Mouse (Mus musculus) embryonic facial prominence, embryonic 12.5 days (tissue): ENCODE results near the gene Olfr231. TPM values are rescaled to one million over a fixed set of nuclear protein-coding genes. Genes with fewer than 3 reads are reported as not detected.

Experiments used
- ATAC-seq: fragments of 200-750 bp; cut with Nextera tagmentation; 2 replicates; pipeline ENCODE4 v1.8.0; 2017; ENCODE audit not compliant: insufficient number of reproducible peaks, insufficient read depth, low FRiP score, low TSS enrichment
- H3K27ac ChIP-seq: fragments of 300-500 bp; sonication (generic); 2 replicates; pipeline ENCODE4 v1.5.1; 2016; ENCODE audit warnings: mild to moderate bottlenecking
- H3K27me3 ChIP-seq: fragments of 300-500 bp; sonication (generic); 2 replicates; pipeline ENCODE4 v1.6.1; 2016; ENCODE audit warnings: mild to moderate bottlenecking, moderate library complexity
- H3K36me3 ChIP-seq: fragments of 300-500 bp; sonication (generic); 2 replicates; pipeline ENCODE4 v1.6.1; 2016; ENCODE audit warnings: mild to moderate bottlenecking
- H3K4me1 ChIP-seq: fragments of 300-500 bp; sonication (generic); 2 replicates; pipeline ENCODE4 v1.6.1; 2016
- H3K4me2 ChIP-seq: fragments of 300-500 bp; sonication (generic); replicated peaks from 2 replicates; pipeline ENCODE4 v1.6.1; 2016; ENCODE audit warnings: mild to moderate bottlenecking, moderate library complexity
- H3K4me3 ChIP-seq: fragments of 300-500 bp; sonication (generic); 2 replicates; pipeline ENCODE4 v1.5.1; 2016; ENCODE audit warnings: mild to moderate bottlenecking
- H3K9ac ChIP-seq: fragments of 300-500 bp; sonication (generic); 2 replicates; pipeline ENCODE4 v1.6.1; 2016; ENCODE audit warnings: mild to moderate bottlenecking, moderate library complexity
- H3K9me3 ChIP-seq: fragments of 300-500 bp; sonication (generic); 2 replicates; pipeline ENCODE4 v1.6.1; 2016; ENCODE audit warnings: mild to moderate bottlenecking, moderate library complexity
- WGBS: fragments of 180-500 bp; shearing (Covaris S2); methylation state at CpG from one replicate; pipeline ENCODE4 v1.1.7; 2016; 5-methylcytosine and 5-hydroxymethylcytosine counted together
- polyA plus RNA-seq: library from polyadenylated mRNA; unstranded; fragments of >200 nt; fragmentation: Nextera tagmentation; extraction: Ambion mirVana; gene quantifications from 2 replicates; pipeline ENCODE4 v1.2.1, GENCODE M21; 2016

Olfr231 gene
- polyA plus RNA-seq = 0.22 and 0.79 TPM in 2 replicates

DNA sequence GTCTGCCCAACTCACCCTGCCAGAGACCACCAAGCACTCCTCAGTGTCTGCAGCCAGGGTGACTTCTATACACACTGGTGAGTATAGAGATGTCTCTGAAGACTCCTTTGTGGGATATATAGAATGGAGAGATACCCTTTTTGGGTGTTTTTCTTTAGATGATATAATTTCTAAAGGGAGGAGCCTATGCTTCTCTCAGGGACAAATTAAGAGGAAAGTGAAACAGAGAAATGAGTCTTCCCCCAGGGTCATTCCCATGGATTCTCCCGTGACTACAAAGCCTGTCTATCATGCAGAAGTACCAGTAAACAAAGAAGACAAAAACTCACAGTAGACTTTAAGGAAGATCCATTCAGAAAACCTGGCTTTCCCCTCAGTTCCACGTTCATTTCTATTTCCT is at the start of gene Olfr231:
TSS of gene Olfr231 (minus strand) at position 101 of the 400 bp plus-strand sequence.
- H3K27me3 ChIP-seq = no peaks in the 10 kb centered on the region
- no peak within 1 kb of the TSS for H3K4me3 ChIP-seq
- no peaks in the 10 kb centered on the region for H3K4me1 ChIP-seq
- H3K27ac ChIP-seq = no peak within 1 kb of the TSS
- no peak within 1 kb of the TSS for H3K9ac ChIP-seq
- H3K9me3 ChIP-seq = no peaks in the 10 kb centered on the region
- no peak for ATAC-seq
- no peaks in the 10 kb centered on the region for H3K36me3 ChIP-seq
- H3K4me2 ChIP-seq = no peak within 1 kb of the TSS
- WGBS = 46% methylated on average over 2 of the region's 2 CpGs

DNA sequence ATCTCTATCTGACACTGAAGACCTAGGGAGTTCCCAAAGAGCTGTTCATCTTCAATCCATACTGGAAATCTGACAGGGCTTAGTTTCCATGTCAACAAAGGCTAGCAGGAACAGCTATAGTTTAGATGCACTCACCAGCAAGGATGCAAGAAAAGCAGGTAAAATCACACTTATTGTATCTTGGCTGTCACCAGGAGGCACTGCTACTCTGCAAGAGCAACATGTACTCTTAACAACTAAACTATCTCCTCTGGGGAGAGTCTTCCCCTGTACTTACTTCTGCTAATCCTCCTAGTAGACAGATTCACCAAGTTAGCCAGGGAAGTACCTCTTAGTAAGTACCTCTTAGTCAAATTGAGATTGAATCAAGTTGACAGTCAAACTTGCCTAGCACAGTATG is 48.1 kb upstream of the Olfr231 start:
- no peak overlapping the region for H3K4me2 ChIP-seq
- ATAC-seq = no peak
- H3K4me3 ChIP-seq = no peak overlapping the region
- no peak overlapping the region for H3K27ac ChIP-seq
- no peaks in the 10 kb centered on the region for H3K9me3 ChIP-seq
- H3K4me1 ChIP-seq = no peaks in the 10 kb centered on the region
- H3K27me3 ChIP-seq = no peaks in the 10 kb centered on the region
- H3K9ac ChIP-seq = no peak overlapping the region
- H3K36me3 ChIP-seq = no peaks in the 10 kb centered on the region

DNA sequence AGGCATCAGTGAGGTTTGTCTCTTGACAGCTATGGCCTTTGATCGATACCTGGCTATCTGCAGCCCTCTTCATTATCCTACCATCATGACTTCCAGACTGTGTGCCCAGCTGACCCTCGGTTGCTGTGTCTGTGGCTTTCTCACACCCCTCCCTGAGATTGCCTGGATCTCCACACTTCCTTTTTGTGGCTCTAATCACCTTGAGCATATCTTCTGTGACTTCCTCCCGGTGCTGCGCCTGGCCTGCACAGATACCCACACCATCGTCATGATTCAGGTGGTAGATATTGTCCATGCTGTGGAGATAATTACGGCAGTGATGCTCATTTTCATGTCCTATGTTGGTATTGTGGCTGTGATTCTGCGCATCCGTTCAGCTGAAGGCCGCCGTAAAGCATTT is 38.1 kb upstream of the Olfr231 start:
- ATAC-seq = no peak
- 92% methylated on average over 10 of the region's 10 CpGs for WGBS

DNA sequence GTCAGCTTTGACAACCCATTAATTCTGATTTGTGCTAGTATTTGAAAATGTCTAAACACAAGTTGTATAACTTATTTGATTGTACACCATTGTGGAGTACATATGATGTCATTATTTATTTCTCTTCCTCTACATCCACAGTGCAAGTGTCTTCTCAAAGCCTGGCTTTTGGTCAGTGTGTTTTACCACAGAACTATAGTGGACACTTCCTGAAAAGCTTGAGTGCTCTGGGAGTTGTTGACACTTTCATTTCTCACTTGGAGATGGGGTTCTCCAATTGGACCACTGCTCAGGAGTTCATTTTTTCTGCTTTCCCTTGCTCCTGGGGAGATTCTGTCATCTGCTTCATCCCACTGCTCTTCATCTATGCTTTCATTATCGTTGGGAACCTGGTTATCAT is 37.5 kb upstream of the Olfr231 start:
- no peak for ATAC-seq
- no peak overlapping the region for H3K9ac ChIP-seq
- H3K27ac ChIP-seq = no peak overlapping the region
- H3K4me3 ChIP-seq = no peak overlapping the region
- no peaks in the 10 kb centered on the region for H3K27me3 ChIP-seq
- no peak overlapping the region for H3K4me2 ChIP-seq
- no peaks in the 10 kb centered on the region for H3K9me3 ChIP-seq
- H3K36me3 ChIP-seq = no peaks in the 10 kb centered on the region
- WGBS = 88% methylated on average over 1 of the region's 1 CpGs
- H3K4me1 ChIP-seq = no peaks in the 10 kb centered on the region

More for the DNA sequence above, 38.1 kb upstream of the Olfr231 start:
- no peaks in the 10 kb centered on the region for H3K9me3 ChIP-seq
- no peaks in the 10 kb centered on the region for H3K4me1 ChIP-seq
- no peaks in the 10 kb centered on the region for H3K27me3 ChIP-seq
- H3K36me3 ChIP-seq = no peaks in the 10 kb centered on the region
- H3K4me2 ChIP-seq = no peak overlapping the region
- H3K27ac ChIP-seq = no peak overlapping the region
- no peak overlapping the region for H3K4me3 ChIP-seq
- no peak overlapping the region for H3K9ac ChIP-seq

DNA sequence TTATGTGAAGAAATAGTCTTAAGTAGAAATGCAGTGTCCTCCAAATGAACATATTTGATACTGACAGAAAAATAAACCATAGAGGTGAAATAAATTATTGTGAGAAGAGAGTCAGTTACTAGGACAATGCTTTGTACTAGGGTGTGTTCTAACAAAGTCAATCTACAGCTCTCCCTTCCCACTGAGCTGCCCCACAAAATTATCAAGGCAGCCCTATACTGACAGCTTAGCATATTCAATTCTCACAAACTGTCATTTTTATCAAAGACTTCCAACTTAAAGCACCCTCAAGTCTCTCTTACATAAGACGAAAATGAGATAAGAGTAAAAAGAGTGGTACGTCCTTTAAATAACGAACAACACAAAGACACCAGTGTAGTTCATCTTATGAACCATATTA is 36.7 kb upstream of the Olfr231 start:
- H3K4me1 ChIP-seq = no peaks in the 10 kb centered on the region
- 87% methylated on average over 3 of the region's 3 CpGs for WGBS
- no peak overlapping the region for H3K4me3 ChIP-seq
- H3K4me2 ChIP-seq = no peak overlapping the region
- no peaks in the 10 kb centered on the region for H3K27me3 ChIP-seq
- no peak for ATAC-seq
- no peak overlapping the region for H3K9ac ChIP-seq
- H3K9me3 ChIP-seq = no peaks in the 10 kb centered on the region
- no peak overlapping the region for H3K27ac ChIP-seq
- H3K36me3 ChIP-seq = no peaks in the 10 kb centered on the region

DNA sequence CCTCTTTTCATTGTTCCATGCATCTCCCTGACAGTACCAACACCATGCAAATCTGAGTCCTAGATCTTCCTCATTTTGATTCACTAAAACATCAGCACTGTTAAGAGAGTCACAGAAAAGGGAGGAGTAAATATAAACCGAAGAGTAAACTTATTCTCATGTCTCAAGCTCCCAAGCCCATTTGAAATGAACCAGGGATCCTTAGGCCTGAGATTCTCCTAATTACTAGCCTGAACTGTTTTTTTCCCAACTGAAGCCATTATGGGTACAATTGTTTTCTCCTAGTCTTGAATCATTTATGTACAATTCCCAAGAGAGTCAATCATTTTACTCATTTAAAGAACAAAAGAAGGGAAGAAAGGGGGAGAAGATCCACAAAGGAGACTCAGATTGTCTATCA is 34.4 kb upstream of the Olfr231 start, which contains the start of gene Olfr420:
TSS of gene Olfr420 (plus strand) at position 301 of the 400 bp plus-strand sequence.
- Histone ChIP-seq H3K4me2 (no peak within 1 kb of the TSS), H3K36me3 (no peaks in the 10 kb centered on the region), H3K9ac (no peak within 1 kb of the TSS), H3K9me3 (no peaks in the 10 kb centered on the region), H3K4me3 (no peak within 1 kb of the TSS), H3K27me3 (no peaks in the 10 kb centered on the region), H3K27ac (no peak within 1 kb of the TSS), H3K4me1 (no peaks in the 10 kb centered on the region)
- no peak for ATAC-seq
- WGBS = 81% methylated on average over 1 of the region's 1 CpGs

DNA sequence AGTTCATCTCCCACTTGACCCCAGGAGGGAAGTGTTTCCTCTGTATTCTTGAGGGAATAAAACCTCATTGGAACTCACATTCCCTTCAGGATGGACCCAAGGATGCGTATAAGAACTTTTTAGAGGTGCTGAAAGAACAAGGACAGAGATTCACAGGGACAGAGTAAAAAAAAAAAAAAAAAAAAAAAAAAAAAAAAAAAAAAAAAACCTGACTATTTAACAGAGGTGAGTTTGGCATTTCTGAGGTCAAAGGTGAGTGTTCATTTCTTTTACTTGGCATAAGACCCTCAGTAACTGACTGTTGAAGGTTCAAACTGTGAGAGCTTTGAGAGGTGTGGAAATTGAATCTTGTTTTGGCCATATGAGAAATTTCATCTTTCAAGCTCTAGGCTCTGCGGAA is 28.3 kb upstream of the Olfr231 start:
- Histone ChIP-seq H3K27me3 (no peaks in the 10 kb centered on the region), H3K4me2 (no peak overlapping the region), H3K4me3 (no peak overlapping the region), H3K27ac (no peak overlapping the region), H3K9ac (no peak overlapping the region), H3K36me3 (no peaks in the 10 kb centered on the region), H3K9me3 (no peaks in the 10 kb centered on the region), H3K4me1 (no peaks in the 10 kb centered on the region)
- ATAC-seq = no peak
- WGBS = 71% methylated on average over 2 of the region's 2 CpGs

DNA sequence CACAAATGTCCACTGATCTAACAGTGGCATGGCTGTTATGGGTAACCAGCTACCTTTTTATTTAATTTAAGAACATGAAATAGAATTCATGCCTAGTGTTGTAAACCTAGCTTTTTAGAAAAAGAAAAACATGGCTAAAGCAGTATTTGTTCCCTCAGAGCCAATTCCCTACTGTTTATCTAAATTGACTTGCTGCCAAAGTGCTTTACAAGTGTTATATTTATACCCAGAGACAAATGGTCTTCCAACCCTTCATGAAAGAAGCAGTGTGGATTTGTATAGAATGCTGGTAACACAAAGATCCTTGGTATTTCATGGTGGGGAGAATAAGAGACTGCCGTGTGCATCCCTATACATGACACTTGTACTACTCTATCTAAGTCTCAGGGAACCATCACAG is 25.7 kb upstream of the Olfr231 start:
- Histone ChIP-seq H3K4me1 (no peaks in the 10 kb centered on the region), H3K27me3 (no peaks in the 10 kb centered on the region), H3K9ac (no peak overlapping the region), H3K4me2 (no peak overlapping the region), H3K27ac (no peak overlapping the region), H3K4me3 (no peak overlapping the region), H3K9me3 (no peaks in the 10 kb centered on the region), H3K36me3 (no peaks in the 10 kb centered on the region)
- WGBS = 94% methylated on average over 1 of the region's 1 CpGs
- ATAC-seq = no peak

DNA sequence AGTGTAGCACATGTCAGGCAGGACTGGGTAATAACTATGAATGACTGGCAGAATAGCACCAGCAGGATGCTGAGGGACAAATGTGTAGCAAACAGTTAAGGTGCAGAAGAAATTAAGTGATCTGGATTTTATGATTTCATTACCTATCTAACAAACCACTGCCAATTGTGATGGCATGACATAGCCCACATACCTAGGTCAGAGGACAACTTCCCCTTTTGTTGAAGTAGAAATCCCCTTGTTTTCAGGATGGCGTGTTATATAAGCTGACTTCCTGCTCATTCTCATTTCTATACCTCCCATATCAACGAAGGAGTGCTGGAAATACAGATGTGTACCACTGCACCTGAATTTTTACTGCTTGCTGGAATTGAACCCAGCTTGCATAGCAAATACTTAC is 20.4 kb upstream of the Olfr231 start:
- Histone ChIP-seq H3K4me3 (no peak overlapping the region), H3K27ac (no peak overlapping the region), H3K9ac (no peak overlapping the region), H3K27me3 (no peaks in the 10 kb centered on the region), H3K4me1 (no peaks in the 10 kb centered on the region), H3K9me3 (no peaks in the 10 kb centered on the region), H3K4me2 (no peak overlapping the region), H3K36me3 (no peaks in the 10 kb centered on the region)
- 76% methylated on average over 2 of the region's 2 CpGs for WGBS
- ATAC-seq = no peak

DNA sequence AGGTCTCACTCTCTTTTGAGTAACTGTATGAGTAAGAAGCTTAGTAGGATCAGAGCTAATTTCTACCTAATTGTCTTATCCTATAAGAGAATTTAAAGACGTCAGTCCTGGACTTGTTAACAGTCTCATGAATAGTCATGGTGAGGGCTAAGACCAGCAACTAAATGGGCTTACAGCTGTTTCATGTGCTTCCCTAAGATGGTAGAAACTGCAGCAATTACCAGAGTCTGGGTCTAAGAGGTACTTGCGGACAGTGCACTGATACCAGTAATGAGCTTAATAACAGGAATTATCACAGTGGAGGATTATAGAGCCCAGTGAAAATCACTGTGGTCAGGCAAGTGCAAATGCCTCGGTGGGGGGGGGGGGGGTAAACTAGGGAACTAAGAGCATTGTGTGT is 11.0 kb upstream of the Olfr231 start:
- Histone ChIP-seq H3K36me3 (no peaks in the 10 kb centered on the region), H3K4me1 (no peaks in the 10 kb centered on the region), H3K27me3 (no peaks in the 10 kb centered on the region), H3K27ac (no peak overlapping the region), H3K9me3 (no peaks in the 10 kb centered on the region), H3K9ac (no peak overlapping the region), H3K4me3 (no peak overlapping the region), H3K4me2 (no peak overlapping the region)
- no peak for ATAC-seq
- 57% methylated on average over 3 of the region's 3 CpGs for WGBS

DNA sequence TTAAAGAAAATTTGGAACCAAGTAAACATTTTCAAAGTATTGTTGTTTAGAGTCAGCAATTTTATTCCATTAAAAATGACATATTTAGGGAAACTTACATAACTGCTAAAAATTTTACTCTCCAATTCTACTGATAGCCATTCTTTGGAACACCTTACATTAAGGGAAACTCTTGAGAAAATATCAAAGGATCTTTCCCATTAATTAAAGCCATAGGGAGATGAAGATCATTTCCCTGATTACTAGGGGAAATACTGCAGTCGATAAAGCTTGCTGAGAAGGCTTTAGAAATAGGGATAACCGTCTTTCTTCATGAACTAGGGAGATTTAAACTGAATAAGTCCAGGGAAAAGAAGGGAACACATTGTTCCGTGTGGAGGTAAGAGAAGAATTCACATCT is 10.3 kb upstream of the Olfr231 start, which contains the start of gene Olfr424:
TSS of gene Olfr424 (plus strand) at position 301 of the 400 bp plus-strand sequence.
- Histone ChIP-seq H3K27ac (no peak within 1 kb of the TSS), H3K27me3 (no peaks in the 10 kb centered on the region), H3K36me3 (no peaks in the 10 kb centered on the region), H3K9ac (no peak within 1 kb of the TSS), H3K4me1 (no peaks in the 10 kb centered on the region), H3K4me3 (no peak within 1 kb of the TSS), H3K9me3 (no peaks in the 10 kb centered on the region), H3K4me2 (no peak within 1 kb of the TSS)
- 75% methylated on average over 3 of the region's 3 CpGs for WGBS
- no peak for ATAC-seq

DNA sequence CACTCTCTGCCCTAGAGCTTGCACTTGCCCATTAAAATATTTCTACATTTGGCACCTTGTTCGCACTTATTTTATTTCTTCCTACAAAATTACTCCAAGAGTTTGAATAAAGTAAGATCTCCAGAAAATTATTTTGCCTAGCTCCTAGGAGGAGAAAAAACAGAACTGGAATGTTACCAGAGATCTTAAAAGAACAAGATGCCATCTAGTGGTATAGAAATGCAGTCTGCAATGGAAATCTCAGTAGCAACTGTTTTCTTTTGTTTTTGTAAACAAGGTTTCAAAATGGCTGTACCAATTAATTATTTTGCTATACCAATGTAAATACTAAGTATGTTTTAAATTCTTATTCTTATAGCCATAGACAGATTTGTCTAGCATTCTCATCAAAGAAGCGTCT is 17.2 kb downstream of the Olfr231 start:
- no peaks in the 10 kb centered on the region for H3K9me3 ChIP-seq
- no peak overlapping the region for H3K4me3 ChIP-seq
- no peaks in the 10 kb centered on the region for H3K36me3 ChIP-seq
- H3K27ac ChIP-seq = no peak overlapping the region
- no peaks in the 10 kb centered on the region for H3K27me3 ChIP-seq
- no peak overlapping the region for H3K9ac ChIP-seq
- 69% methylated on average over 2 of the region's 2 CpGs for WGBS
- no peak overlapping the region for H3K4me2 ChIP-seq
- no peaks in the 10 kb centered on the region for H3K4me1 ChIP-seq
- no peak for ATAC-seq

DNA sequence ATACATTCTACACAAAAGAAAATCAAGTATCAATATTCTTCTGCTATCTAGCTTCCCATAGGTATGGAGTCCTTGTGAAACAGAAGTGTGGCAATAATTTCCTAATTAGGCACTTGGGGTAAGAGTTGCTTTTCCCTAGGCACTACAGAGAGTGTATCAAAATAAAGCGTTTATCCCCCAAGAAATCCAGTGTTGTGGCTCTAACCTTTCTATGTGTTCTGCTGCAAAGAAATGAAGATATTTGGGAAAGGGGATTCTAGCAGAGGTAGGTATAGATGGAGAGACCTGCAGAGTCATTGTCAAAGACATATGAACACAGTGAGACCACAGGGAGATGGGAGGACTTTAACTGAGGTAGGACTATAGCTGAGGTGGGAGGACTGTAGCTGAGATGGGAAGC is 24.4 kb downstream of the Olfr231 start, which contains the start of gene Olfr427:
TSS of gene Olfr427 (plus strand) at position 301 of the 400 bp plus-strand sequence.
- Histone ChIP-seq H3K9me3 (no peaks in the 10 kb centered on the region), H3K36me3 (no peaks in the 10 kb centered on the region), H3K4me3 (no peak within 1 kb of the TSS), H3K27ac (no peak within 1 kb of the TSS), H3K4me2 (no peak within 1 kb of the TSS), H3K4me1 (no peaks in the 10 kb centered on the region), H3K27me3 (no peaks in the 10 kb centered on the region), H3K9ac (no peak within 1 kb of the TSS)
- 85% methylated on average over 1 of the region's 1 CpGs for WGBS
- ATAC-seq = no peak
